Mouse (Mus musculus) heart, postnatal 36 days (tissue): ENCODE results near the gene Tmem109. TPM values are rescaled to one million over a fixed set of nuclear protein-coding genes. Genes with fewer than 3 reads are reported as not detected.

Experiments
- DNase-seq, 2 experiments: peaks; one replicate each; pipeline ENCODE4 v3.0.0; 2021 to 2022
- intact Hi-C: fragments of 180-260 bp; cut with DNase I; formaldehyde crosslinking; loops from one replicate; pipeline ENCODE4 v1.15.1; 2025
- total RNA-seq, 2 experiments: library from RNA; stranded (reverse); gene quantifications; 2 replicates each; pipeline ENCODE4 v1.2.3; 2021

The Tmem109 gene
- total RNA-seq, 2 experiments from 2014 or later, result 97.4 to 107 TPM

DNA sequence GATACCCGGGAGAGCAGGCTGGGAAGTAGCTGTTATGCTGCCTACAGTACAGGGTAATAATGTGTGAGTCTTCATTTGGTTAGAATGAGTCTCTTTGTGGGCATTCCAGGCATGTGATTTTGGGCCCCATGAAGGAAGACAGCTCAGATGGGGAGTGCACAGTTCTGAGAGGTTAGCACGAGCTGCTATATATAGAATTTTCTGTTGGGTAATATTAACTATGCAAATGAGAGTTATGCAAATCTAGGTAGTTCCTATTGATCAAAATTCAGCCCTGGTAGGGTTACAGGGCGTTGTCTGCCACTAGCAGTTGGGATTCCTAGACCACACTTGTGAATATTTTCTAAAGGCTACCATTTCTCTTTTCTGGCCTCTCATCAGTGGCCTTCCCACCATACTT lies 36.3 kb downstream of the Tmem109 start:
- DNase-seq, result no peak
- intact Hi-C loops, result no loop called here

DNA sequence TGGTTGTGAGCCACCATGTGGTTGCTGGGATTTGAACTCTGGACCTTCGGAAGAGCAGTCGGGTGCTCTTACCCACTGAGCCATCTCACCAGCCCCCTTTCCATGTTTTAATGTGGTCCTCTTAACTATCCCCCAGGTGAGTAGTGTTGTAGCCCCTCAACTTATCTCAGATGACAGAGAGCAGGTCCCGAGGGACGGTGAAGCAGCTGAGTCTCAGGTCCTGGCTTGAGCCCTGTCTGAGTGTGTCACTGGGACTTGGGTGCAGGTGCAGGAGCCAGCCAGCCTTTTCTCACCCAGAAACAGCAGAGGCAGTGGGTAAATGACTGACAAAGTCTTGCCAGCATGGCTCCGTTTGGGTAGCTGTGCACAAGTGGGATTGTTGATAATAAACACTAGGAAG lies 37.6 kb downstream of the Tmem109 start:
- intact Hi-C loops, result no loop called here
- no peak for DNase-seq

DNA sequence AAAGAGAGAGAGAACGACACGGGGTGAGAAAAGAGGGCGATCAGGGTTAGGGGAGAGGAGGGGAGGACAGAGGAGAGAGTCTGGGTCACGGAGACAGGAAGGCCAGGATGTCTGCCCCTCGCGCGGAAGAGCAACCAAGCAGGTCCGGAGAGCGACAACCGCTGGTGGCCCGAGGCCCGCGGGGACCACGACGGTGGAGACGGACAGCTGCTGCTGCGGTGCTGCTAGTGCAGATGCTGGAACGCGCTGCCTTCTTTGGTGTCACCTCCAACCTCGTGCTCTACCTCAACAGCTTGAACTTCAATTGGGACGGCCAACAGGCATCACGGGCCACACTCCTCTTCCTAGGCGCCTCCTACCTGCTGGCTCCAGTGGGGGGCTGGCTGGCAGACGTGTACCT lies 38.9 kb downstream of the Tmem109 start:
- intact Hi-C loops, result no loop called here
- DNase-seq, result peak in 1 of 2 experiments; percentile 27

DNA sequence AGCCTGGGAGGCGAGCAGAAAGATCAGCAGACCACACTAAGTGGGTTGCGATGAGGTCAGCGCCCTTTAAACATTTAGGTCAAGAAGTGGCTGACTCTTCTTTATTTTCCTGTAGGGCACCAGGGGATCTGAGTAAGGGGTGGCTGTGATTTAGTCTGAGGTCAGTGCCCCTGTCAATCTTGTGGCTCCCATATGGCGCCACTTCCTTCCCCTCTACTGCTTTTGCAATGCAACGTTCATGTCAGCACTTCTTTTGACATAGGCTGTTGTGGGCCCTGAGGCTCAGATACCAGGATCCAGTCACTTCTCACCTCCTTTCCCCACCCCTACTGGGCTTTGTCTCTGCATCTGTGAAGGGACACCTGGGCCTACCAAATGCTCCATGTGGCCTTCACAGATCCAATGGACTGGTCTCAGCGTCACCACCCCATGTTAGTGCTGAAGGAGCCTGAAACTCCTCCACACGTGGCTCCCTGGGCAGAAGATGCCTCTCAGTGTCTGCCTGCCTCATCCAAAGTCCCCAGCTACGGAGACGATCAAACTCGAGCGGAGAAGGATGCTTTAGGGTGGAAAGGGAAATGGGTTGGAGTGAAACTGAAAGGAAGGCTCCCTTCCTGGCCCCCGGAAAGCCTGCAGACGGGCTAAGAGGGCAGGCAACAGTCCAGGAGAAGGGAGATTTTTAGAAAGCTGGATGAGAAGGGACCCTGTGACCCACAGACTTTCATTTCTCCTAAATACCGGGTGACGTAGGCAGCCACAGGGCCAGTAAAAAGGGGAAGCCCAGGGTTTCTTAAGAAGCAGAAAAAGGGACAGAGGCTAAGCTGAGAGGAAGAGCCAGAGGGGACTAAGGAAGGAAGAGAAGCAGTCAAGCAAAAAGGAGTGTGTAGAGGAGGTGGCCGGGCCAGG lies 39.8 kb downstream of the Tmem109 start:
- DNase-seq, result peak; percentile 45 to 46
- intact Hi-C loops, result no loop called here

DNA sequence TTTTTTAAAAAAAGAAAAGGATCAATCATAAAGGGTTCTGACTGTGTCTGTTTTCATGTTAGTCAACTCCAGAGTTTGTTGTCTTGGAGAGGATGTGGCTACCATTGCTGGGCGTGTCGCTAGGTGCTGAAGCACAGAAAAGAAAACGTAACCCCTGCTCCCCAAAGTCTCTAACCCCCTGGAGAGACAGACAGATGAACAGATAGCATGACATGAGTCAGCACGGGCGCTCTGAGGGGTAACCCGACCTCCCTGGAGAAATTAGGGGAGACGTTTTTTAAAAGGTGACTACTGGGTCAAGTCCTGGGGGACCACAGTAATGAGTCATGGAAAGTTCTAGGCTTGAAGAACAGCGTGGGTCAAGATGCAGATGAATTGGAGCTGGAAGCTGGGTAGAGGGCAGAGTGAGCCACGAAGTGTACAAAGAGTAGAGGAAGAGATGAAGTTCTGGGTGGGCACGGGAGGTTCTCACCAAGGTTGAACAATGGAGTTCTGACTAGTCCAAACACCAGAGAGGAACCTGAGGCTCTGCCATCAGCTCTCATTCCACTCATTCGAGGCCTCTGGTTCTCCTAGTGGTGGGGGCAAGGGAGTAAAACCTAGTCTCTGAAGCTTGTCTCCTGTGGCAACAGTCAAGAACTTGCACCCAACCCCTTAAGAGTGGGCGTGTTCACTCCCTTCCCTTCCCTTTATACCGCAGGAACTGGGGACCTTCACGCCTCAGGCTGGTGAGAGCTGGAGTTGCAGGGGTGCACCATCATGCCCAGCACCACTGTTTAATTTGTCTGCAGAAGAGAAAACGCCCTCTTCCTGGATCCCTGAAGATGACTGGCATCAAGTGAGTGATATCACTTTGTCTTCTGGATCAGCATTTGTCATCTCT lies 42.5 kb downstream of the Tmem109 start, which contains the start of gene Slc15a3:
Slc15a3 (plus strand) TSS at position 718 of the 883 bp plus-strand sequence.
- intact Hi-C loops, result no loop called here
- DNase-seq, result no peak

DNA sequence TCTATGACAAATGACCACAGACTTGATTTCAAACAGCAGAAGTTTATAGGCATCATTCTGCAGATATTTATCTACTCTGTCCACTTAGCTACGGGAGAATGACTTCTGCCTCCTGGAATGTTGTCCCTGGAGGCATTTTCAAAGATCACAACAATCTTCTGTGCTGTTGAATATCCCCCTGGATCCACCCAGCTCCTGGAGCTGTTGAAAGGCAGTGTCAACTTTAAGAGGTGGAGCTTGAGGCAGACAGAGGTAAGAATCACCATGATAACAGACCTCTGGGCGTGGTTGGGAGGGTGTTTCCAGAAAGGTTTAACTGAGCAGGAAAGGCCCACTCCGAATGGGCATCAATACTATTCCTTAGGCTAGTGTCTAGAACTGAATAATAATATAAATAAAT lies 46.1 kb downstream of the Tmem109 start:
- no peak for DNase-seq
- intact Hi-C loops, result no loop called here

DNA sequence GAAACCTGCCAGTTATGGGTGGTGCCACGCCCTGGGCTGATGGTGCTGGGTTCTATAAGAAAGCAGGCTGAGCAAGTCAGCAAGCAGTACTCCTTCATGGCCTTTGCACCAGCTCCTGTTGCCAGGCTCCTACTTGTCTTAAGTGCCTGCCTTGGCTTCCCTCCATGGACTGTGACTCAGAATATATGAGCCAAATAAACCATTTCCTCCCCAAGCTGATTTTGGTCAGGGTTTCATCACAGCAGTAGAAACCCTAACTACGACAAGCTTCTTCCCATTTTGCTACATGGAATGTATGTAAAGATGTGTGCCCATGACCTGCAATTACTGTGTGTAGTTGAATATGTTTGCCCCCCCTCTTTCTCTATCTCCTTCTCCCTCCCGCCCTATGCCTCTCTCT lies 48.2 kb downstream of the Tmem109 start:
- intact Hi-C loops, result no loop called here
- no peak for DNase-seq

DNA sequence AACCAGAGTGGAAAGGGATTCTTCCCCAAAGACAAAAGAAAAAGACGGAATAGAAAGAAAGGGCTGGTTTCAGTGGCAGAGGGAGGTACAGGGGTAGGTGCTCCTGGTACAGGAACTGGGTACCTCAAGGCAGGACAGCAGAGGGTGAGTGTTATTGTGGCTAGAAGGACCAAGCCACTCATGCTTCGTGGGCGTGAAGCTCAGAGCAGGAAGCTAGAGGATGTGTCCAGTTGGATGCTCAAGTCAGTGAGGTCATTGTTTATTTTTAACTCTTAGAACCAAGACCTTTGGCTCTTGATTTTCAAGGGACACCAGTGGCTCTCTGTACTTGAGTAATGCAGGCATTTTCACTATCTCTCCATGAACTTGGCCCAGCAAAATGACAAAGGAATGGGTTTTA lies 49.8 kb downstream of the Tmem109 start:
- DNase-seq, result no peak
- intact Hi-C loops, result no loop called here

DNA sequence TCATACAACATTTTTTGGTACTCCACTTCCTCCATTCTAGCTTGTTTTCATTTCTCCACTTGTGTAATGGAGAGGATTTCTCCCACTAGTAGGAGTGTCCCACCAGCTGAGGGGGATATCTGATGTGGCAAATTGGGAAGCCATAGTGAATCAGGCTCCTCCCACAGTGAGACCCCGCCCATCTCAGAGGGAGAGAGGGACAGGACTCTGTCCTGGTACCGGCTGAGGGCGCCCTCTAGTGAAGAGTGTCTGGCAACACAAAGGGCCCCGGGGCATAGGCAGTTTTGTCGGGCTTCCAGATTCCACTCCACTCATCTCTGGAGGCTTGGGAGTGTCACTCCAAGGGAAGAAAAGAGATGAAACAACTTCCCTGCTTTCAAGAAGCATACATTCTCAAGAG lies 50.4 kb downstream of the Tmem109 start:
- intact Hi-C loops, result loop anchor here (1.0 kb wide), 1 partner anchor 117 kb away; no protein-coding TSS in a partner anchor
- DNase-seq, result peak; percentile 63 to 67

DNA sequence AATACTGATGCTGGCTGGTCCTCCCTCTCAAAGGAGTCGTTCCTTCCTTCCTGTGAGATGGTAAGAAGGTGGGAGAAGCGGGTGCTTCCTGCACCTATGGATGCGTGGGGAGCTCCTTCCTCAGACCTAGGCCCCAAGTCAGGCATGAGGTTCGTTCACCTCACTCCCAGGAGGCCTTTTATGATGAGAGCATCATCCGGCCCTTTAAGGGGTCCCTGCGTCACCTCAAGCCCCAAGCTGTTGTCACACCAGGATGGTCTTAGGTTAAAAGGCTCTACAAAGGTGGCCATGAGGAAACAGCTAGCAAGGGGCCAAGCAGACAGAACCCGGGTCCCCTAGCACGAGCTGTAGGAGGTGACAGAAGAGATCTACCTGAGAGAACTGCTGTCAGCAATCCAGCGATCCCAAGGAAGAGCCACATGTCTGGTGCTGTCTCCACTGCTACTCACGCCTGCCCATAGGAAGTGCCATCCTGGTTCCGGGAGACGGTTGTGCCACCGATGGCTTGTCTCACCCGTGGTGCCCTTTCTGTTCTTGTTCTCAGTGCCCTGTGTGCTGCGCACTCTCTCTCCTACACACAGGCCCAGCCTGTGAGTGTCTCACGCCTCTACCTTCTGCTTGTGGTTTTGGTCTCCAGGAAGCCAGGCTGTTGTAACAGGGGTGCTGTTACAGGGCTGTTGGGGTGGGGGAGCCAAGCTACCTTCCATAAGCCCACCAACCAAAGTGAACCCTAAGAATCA lies 52.2 kb downstream of the Tmem109 start, which contains the start of gene Cd6:
Cd6 (minus strand) TSS at position 623 of the 740 bp plus-strand sequence.
- intact Hi-C loops, result no loop called here
- DNase-seq, result no peak

DNA sequence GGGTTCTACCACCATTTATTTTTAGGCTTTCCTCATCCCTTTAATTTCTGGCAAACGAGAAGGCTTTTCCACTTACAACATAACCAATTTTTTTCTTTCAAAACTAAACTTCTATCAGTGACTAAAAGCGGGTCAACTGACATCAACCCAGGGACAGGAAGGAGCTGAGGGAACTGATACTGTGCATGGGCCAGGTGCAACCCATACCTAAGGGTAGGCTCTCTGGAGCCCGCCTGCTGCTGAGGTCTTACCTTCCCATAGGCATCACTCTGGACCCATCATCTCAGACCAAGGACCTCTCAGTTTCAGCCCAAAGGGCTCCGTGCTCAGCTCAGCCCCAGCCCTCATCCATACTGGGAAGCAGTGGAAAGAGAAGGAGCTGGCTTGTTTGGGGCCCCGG lies 53.5 kb downstream of the Tmem109 start:
- intact Hi-C loops, result no loop called here
- DNase-seq, result no peak

DNA sequence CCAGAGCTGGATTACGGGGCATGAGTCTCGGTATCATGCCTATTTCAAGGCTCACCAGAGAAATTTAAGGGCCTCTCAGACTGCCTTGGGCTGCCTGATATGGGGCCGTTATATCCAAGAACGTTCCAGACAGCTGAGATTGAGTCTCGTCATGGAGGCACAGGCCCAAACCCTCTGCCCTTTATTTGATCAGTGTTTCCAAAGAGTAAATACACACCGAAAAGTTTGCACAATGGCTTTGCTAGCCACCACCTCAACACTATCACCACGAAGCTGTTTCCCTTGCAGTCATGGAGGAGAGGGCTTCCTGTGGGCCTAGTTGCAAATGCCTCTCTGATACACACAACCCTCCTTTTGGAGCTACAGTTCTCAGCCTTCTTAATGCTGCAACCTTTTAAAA lies 57.7 kb downstream of the Tmem109 start:
- intact Hi-C loops, result no loop called here
- DNase-seq, result no peak

DNA sequence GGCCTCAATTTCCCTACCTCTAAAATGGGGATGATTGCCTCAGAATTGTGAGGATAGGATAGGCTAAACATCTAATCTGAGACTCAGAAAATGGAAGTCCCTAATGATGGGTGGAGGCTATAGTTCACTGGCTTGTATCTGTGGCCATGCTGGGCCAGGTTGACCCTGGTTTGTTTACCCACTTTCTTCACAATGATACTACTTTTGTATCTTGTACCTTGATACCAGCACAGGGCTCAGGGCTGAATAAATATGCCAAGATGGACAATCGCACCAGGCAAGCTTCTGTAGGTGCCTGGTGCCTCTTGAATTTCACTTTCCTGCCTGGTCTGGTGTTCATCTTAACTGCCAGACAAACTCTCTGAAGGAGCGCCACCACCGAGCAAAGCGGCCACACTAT lies 59.3 kb downstream of the Tmem109 start:
- no peak for DNase-seq
- intact Hi-C loops, result no loop called here

DNA sequence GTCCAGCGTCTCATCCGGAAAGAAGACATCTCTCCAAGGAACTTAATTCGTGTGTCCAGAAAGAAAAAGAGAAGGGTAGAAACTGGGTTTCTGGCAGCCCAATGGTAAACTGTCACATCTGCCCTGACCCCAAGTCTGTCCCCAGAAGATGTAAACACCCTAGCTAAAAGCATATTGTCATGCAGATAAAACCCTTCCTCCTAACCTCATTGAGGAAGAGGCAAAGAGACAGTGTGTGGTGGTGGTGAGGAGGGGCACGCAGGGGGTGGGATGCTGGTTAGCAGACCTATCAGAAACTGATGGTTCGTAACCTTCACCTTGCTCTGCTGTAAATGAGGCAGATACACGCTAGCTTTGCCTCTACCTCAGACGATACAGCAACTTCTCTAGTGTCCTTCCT lies 60.5 kb downstream of the Tmem109 start:
- DNase-seq, result no peak
- intact Hi-C loops, result no loop called here

Other genes starting within 250 kb of the Tmem109 start
- not detected for gene Vwce, start 247.8 kb downstream of the Tmem109 start, total RNA-seq
- not detected for gene Pga5, start 203.9 kb downstream of the Tmem109 start, total RNA-seq
- gene Vps37c, start 193.3 kb downstream of the Tmem109 start, total RNA-seq, result 10 to 100 TPM; 19.2 to 21.0 TPM
- under 1 TPM; 0.14 to 0.28 TPM for gene Cd5, start 143.0 kb downstream of the Tmem109 start, total RNA-seq
- under 1 TPM; 0.08 to 0.31 TPM for gene Cd6, start 51.9 kb downstream of the Tmem109 start, total RNA-seq
- gene Slc15a3, start 42.3 kb downstream of the Tmem109 start, total RNA-seq, result 1 to 10 TPM; 2.2 to 2.4 TPM
- 10 to 100 TPM; 12.4 to 14.8 TPM for gene Tmem132a, start 12.1 kb downstream of the Tmem109 start, total RNA-seq
- gene Prpf19, start 13.2 kb upstream of the Tmem109 start, total RNA-seq, result 100 to 1,000 TPM; 218 to 273 TPM
- not detected for gene Zp1, start 38.6 kb upstream of the Tmem109 start, total RNA-seq
- gene Ptgdr2, start 55.2 kb upstream of the Tmem109 start, total RNA-seq, result under 1 TPM in 1 of 2 experiments, not detected in 1; 0.14 TPM
- 1 to 10 TPM; 6.3 to 6.5 TPM for gene Ccdc86, start 67.3 kb upstream of the Tmem109 start, total RNA-seq
- not detected for gene Ms4a10, start 92.7 kb upstream of the Tmem109 start, total RNA-seq
- not detected for gene Ms4a15, start 111.2 kb upstream of the Tmem109 start, total RNA-seq
- gene Ms4a18, start 136.0 kb upstream of the Tmem109 start, total RNA-seq, result not detected
- gene Ms4a8a, start 199.1 kb upstream of the Tmem109 start, total RNA-seq, result 1 to 10 TPM; 1.2 to 3.3 TPM
- gene 1700017D01Rik, start 248.9 kb upstream of the Tmem109 start, total RNA-seq, result not detected